Mouse (Mus musculus) heart, postnatal 36 days (tissue): Measurements from ENCODE around the gene Serpinb1c. TPM values are rescaled to one million over a fixed set of nuclear protein-coding genes. Genes with fewer than 3 reads are reported as not detected.
"Not testable (repeated sequence)": the region's sequence is repeated elsewhere in the genome, so short reads cannot be mapped to it uniquely, and the experiment has no call there.

Experiments used
- DNase-seq, 2 experiments: peaks; one replicate each; pipeline ENCODE4 v3.0.0; 2021 to 2022
- intact Hi-C: fragments of 180-260 bp; cut with DNase I; formaldehyde crosslinking; loops from one replicate; pipeline ENCODE4 v1.15.1; 2025
- total RNA-seq, 2 experiments: library from RNA; stranded (reverse); gene quantifications; 2 replicates each; pipeline ENCODE4 v1.2.3; 2021

The Serpinb1c gene
- total RNA-seq, 2 experiments from 2014 or later = 2.1 to 2.6 TPM

DNA sequence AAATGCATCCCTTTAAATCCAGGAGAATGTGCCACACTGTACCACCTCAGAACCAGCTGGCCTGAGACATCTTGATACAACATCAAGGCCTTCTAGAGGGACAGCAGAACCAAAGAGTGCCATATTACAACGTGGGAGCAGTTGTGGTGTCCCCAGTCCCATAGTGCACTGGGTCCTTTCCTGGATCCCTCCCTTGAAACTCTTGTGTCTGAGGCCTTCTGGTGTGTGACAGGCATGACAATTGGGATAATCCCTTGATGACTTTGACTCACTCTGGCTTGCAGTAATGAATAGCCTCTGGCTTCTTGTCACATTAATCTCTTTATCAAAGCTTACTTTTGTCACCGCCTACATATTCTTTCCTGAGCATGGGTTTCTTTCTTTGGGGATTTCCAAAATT lies 31.0 kb downstream of the Serpinb1c start:
- no peak for DNase-seq
- intact Hi-C loops = no loop called here

DNA sequence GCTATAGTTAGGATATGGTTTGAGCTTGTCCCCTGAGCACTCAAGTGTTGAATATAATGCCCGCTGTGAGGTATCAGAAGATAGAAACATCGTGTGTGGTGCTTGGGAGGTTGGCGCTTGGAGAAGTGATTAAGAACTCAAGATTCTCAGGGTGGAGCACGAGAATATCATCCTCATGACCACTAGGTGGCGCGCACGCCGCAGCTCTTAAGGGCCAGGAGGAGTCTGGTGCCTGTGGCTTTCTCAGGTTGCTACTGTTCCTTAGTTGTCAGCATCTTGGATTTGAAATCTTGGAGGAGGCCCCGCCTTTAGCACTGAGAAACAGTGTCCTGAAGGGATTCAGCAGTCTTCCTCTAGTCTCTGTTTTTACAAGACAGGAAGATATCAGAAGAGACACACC lies 31.5 kb downstream of the Serpinb1c start:
- DNase-seq = peak; percentile 66 to 71
- intact Hi-C loops = no loop called here

DNA sequence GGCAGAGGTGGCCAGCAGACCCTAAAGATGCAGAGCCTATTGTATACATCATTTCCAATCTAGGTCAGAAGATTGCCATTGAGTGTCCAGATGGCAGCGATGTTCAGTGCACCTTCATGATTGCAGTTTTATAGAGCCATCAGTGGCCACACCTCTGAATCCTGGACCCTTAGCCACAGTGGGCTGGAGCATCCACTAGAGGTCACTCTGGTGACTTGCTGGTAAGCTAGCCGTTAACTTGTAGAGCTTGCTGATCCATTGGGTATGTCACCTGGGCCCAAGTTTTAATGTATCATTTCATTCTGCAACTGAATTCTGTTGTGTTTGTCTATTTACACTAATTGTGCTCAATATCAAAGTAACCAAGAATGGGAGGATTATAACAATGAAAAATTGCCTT lies 32.4 kb downstream of the Serpinb1c start:
- intact Hi-C loops = no loop called here
- no peak for DNase-seq

DNA sequence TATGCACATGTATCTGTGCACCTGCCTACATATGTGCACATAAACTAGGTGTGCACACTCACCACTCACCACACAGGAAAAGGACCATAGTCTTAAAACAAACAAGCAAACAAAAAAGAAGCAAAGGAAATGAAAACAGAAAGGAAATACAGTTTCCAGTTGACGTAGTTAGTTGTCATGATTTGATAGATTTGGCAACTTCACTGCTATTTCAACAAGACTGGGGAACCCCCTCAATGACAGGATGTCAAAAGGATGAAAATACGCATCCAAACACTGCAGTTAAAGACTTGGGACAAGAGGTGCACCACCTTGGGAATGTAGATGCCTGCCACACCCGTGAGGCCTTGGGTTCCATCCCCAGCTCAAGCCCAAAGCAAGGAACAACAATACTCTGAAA lies 33.5 kb downstream of the Serpinb1c start:
- intact Hi-C loops, DNase-seq: not testable (repeated sequence)

DNA sequence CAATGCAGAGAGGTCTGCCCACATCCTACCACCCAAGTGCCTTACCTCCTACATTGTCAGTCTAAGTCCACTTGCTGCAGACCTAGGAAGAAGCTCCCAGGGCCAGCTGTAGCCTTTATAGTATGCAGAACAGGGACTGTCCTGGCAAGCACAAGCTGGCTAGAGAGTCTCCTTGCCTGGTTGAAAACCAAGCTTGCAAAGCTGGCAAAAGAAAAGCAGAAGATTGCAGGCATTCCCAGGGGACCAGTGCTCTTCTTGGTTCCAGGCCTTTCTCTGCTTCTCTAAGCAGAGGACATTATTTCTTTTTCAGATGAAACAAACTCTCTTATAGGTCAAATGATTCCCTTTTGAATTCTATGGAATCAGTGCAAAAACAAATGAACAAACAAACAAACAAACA lies 34.6 kb downstream of the Serpinb1c start:
- DNase-seq = no peak
- intact Hi-C loops = no loop called here

DNA sequence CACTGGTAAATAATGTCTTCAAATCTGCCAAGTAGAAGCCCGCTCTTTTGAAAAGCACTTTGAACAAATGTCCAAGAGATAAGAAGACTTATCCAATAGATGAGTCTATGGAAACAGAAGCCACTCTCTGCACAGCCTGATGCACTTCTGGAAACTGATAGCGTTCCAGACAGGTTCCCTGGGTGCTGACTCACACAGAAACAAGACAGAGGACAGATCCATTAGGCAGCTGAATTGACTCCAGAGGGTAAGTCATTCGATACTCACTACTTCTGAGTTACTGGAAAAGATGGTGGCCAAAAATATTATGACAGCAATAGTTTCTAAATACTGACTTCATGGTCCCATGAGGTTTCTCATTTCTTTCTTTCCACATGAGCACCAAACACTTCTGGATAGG lies 37.2 kb downstream of the Serpinb1c start:
- DNase-seq = no peak

DNA sequence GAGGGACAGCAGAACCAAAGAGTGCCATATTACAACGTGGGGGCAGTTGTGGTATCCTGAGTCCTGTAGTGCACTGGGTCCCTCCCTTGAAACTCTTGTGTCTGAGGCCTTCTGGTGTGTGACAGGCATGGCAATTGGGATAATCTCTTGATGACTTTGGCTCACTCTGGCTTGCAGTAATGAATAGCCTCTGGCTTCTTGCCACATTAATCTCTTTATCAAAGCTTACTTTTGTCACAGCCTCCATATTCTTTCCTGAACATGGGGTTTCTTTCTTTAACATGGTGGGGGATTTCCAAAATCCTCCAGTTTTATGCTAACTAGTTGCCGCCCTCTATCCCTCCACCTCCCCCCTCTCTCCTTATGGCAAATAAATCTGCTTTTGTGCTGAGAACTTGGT lies 44.9 kb downstream of the Serpinb1c start:
- DNase-seq = no peak

More for the DNA sequence above, 37.2 kb downstream of the Serpinb1c start:
- intact Hi-C loops = no loop called here

DNA sequence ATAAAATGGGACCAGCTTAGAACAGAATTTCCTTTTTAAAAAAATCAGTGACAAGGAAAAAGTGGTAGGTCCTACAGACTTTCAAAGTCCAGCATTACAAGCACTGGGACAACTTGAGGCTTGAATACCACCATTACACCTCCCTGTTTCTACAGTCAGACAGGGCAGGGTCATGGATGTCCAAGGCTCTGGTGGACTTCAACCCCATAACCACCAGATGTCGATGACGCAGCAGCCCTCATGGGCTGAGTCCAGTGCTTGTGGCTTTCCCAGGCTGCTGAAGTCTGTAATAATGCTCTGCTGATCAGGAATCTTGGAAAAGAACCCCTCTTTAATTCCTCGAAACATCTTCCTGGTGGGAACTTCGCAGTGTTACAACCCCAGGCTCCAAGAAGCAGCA lies 45.5 kb downstream of the Serpinb1c start:
- no peak for DNase-seq
- intact Hi-C loops = no loop called here

More for the DNA sequence above, 44.9 kb downstream of the Serpinb1c start:
- intact Hi-C loops = no loop called here

DNA sequence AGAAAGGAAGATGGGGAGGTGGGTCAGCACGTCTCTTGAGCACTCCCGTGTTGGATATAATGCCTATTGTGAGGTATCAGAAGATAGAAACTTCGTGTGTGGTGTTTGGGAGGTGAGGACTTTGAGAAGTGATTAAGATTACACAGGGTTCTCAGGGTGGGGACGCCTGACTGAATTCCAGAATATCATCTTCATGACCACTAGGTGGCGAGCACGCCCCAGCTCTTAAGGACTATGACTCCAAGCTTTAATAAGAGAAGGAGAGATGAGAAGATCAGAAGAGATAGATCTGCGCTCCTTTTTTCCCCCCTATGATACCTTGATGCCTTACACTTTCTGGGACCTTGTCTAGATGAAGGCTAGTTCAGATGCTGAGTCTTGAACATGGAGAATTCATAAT lies 46.0 kb downstream of the Serpinb1c start:
- DNase-seq = peak; percentile 43 to 53
- intact Hi-C loops = no loop called here

DNA sequence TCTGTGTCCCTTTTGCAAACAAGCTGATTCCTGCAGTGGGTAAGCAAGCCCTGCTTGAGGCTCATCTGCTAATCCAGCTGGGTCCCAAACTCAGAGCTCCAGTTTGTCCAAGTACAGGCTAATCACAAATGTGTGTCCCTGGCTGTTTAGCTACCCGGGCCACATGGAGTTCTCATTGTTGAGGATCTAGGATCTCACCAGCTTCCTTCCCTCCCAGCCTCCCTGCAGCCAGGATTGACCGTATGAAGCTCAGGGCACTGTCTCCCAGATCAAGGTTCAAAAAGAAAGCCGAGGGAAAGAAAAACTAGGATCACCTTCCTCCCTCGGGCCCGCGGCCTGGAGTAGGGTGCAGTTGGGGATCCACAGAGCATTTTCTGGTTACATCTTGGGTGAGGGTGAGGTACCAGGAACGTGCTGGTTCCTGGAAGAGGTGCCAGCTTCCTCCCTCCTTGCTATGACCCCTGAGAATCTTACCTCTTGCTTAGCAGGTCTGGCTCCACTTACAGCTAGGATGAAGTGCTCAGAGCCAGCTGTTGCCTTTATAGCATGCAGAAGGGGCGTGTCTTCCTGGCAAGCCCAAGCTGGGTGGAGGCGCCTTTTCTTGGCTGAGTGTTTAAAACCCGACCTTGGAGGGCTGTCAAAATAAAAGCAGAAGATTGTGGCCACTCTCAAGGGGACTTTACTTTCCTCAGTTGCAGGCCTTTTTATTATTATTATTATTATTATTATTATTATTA lies 47.2 kb downstream of the Serpinb1c start, which contains the start of gene Serpinb1a:
TSS of gene Serpinb1a (minus strand) at position 518 of the 737 bp plus-strand sequence.
- peak; percentile 70 to 74 for DNase-seq
- intact Hi-C loops = no loop called here

DNA sequence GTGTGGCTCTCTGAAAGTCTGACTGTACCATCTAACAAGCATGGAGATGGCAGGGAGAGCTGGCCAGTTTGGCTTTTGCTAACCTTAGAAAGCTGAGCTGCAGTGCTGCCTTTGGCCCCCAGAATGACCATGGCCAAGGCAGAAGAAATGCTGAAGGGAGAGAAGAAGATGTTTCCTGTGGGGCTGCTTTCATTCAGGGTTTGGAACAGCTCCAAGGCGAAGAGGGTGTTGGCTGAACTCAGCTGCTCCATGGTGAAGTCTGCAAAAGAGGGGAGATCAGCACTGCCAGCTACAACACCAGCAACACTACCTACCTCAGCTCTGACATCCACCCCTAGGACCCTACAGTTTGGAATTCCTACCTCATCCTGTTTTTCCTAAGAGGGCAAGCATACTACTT lies 47.9 kb downstream of the Serpinb1c start:
- intact Hi-C loops = no loop called here
- no peak for DNase-seq

DNA sequence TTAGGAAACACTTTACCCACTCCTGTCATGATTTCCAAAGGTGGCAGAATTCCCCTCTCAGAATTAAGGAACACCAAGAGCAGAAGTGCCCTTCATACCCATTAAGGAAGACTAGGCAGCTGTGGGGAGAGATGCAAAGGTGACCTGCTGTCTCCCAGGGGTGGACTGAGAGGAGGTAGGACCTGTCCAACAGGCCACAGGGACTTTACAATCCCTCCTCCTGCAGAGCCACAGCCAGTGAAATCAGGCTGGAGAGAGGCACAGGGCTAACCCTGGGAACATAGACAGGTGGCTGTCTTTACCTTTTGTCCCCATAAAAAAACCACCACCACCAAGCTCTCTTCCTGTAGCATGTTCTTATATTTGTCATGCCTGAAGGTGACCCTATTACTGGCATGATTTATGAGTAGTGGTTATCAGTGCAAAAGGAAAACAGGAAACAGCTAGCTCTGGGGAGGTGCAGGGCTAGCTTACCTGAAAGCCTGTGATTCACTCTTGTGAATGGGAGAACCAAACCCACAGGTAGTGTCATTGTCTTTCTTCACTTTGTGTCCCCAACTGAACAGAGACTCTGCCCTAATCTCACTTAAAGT lies 48.4 kb downstream of the Serpinb1c start:
- intact Hi-C loops = no loop called here

DNA sequence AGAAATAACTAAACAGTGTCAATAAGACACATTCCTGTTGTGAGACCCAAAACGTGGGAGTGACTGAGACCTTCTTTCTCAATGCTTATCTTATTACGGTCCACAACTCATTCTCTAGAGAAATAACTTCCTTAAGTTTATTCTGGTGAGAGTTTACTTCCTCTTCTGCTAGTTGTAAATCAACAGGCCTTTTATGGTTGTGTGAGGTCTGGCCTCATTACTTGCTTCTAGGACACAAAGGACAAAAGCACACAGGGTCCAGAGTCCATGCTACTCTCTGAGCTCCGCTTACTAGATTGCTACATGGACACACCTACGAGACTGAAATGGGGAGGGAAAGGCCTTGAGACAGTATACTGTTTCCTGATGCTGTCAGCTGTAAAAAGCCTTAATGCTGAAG lies 48.9 kb downstream of the Serpinb1c start:
- DNase-seq = no peak
- intact Hi-C loops = no loop called here

More for the DNA sequence above, 48.4 kb downstream of the Serpinb1c start:
- DNase-seq = no peak

DNA sequence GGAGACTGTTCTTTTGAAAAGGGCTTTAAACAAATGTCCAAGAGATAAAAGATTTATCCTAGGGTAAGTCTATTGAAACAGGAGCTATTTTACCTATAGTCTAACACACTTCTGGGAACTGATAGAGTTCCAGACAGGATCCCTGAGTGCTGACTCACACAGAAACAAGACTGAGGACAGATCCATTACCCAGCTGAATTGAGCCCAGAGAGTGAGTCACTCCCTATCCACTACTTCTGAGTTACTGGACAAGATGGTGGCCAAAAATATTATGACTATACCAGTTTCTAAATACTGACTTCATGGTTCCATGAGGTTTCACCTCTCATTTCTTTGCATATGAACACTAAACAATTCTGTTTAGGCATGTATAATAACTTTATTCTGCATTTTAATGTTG lies 51.8 kb downstream of the Serpinb1c start:
- no peak for DNase-seq
- intact Hi-C loops = no loop called here

DNA sequence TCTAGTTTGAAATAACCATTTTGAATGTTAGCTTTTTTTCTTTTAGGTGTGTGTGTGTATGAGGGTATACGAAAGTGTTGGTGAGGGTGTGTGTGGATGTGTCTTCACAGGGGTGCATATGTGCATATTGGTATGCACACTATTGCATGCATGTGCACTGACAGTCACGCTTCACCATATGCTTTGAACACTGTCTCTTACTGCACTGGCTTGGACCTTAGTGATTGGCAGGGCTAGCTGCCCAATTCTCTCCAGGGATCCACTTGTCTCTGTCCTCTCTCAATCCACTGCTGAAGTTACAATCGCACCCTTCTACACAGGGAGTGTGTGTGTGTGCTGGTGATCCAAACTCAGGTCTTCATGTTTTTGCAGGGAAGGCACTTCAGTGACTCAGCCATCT lies 56.7 kb downstream of the Serpinb1c start:
- intact Hi-C loops = no loop called here
- DNase-seq = no peak

DNA sequence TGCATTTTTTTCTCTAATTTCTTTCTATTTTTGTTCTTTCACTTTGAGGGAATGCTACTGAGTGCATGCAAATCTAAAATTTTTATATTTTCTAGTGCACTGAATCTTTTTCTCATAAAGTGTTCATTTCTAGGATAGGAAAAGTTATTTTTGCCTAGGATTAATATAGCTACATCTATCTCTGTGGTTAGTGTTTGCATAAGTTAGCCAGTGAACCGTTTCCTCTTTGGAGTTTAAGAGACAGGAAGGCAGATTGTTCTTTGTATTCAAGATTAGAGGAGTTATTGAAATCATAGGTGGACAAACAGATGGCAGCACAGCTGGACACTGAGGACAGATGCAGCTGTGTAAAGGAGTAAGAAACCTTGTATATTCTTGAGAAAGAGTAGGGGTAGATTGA lies 58.7 kb downstream of the Serpinb1c start:
- intact Hi-C loops = no loop called here
- no peak for DNase-seq

DNA sequence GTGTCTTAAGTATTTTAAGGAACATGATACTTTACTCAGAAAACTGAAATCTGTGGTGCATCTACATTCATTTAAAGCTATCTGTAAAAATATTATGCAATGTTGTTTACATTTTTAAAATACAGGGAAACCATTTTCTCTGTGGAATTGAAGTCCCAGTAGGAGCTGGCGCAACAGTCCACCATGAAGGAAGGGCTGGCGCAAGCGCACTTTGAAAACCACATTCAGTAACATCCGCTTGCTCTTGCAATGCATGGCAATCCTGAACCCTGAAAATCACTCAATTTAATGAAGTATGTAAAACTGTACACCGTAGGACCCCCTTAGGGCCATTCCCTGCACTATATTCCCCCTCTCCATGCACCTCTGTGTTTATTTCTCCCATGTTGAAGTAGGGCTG lies 63.5 kb downstream of the Serpinb1c start:
- DNase-seq = no peak
- intact Hi-C loops = no loop called here

DNA sequence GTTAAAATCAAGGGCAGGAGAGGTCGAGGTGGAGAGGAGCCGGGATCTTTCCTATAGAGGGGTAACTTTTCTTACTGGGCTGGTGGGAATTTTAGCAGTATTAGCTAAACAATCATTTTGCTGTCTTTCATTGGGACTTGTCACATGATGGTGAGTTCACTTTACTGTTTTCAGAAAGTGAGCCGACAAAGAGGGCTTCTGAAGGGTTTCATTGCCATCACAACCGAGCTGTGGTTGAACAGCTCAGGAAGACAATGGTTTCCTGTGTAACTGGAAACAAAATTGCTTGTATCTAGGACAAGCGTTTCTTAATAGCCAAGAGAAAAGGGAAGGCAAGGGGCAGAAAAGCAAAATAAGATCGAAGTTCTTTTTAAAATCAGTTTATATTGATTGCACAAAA lies 64.8 kb downstream of the Serpinb1c start:
- no peak for DNase-seq

DNA sequence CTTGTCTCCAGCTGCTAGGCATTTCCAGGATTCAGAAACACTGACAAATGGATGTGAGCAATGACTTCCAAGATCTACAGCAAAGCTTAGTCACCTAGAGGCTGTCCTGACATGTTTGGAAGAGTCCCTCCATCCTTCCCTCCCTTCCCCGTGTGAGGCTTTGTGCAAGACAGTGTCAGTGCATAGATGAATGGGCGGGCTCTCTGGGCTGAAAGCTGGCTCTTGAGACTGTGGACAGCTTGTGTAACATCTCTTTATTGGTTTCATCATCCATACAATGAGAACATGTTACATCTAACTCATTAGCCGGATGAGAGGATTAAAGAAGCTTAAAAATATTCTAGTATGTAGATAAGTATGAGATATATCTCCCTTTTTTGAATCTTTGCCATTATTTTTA lies 65.2 kb downstream of the Serpinb1c start:
- intact Hi-C loops = no loop called here
- no peak for DNase-seq

More for the DNA sequence above, 64.8 kb downstream of the Serpinb1c start:
- intact Hi-C loops = no loop called here

DNA sequence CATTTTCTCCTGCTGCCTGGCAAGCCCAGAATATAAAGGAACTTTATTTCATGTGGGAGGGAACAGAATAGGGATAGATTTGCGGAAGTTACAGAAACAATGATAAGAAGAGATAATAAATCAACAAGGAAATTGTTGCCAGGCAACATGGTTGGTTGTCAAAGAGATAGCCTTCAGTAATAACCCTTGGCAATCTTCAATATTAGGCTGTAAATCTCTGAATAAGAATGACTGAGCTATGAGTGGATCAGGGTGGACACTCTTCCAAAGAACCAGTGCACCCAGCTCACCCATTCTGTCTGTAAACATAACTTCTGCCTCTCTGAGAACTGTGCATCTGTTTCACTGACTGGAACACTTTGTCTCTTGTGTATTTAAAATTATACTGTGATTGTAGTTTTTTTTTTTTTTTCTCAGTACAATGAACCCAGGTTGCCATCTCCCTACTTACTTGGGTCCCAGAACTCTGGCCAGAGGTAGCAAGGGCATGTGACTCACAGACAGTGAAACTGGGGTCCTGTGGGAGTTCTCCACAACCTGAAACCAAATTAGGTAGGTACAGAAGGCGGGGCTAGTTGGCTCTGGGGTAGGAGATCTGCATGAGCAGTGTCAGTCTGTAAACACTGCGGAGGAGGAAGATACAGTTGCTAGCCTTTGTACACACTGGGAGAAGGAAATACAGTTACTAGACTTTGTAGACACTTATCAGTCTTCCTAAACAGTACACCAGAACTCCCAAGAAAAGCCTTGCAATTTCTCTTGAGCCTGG lies 66.3 kb downstream of the Serpinb1c start:
- no peak for DNase-seq
- intact Hi-C loops = no loop called here
